Mouse (Mus musculus) liver, embryonic 11.5 days (tissue): ENCODE data around the gene Sv2a. TPM values are rescaled to one million over a fixed set of nuclear protein-coding genes. Genes with fewer than 3 reads are reported as not detected.

ENCODE experiments used
- ATAC-seq: fragments of 200-750 bp; cut with Nextera tagmentation; replicated peaks from 2 replicates; pipeline ENCODE4 v1.8.0; 2017; ENCODE audit warnings: moderate number of reproducible peaks, mild to moderate bottlenecking, moderate TSS enrichment, moderate library complexity; ENCODE audit not compliant: low FRiP score
- DNase-seq: peaks from one replicate; pipeline ENCODE4 v3.0.0-alpha.2; 2017; ENCODE audit warnings: low spot score
- H3K27ac ChIP-seq: fragments of 300-500 bp; sonication (generic); 2 replicates; pipeline ENCODE4 v1.5.1; 2014; ENCODE audit warnings: mild to moderate bottlenecking, low read depth, low read length, control low read depth
- H3K27me3 ChIP-seq: fragments of 300-500 bp; sonication (generic); replicated peaks from 2 replicates; pipeline ENCODE4 v1.6.1; 2014; ENCODE audit warnings: low read length, mixed read lengths; ENCODE audit not compliant: control insufficient read depth, insufficient read depth
- H3K36me3 ChIP-seq: fragments of 300-500 bp; sonication (generic); 2 replicates; pipeline ENCODE4 v1.6.1; 2014; ENCODE audit warnings: mild to moderate bottlenecking, low read length, moderate library complexity, mixed read lengths; ENCODE audit not compliant: control insufficient read depth, insufficient read depth
- H3K4me1 ChIP-seq: fragments of 300-500 bp; sonication (generic); replicated peaks from 2 replicates; pipeline ENCODE4 v1.6.1; 2014; ENCODE audit warnings: low read length, mixed read lengths; ENCODE audit not compliant: control insufficient read depth, insufficient read depth
- H3K4me2 ChIP-seq: fragments of 300-500 bp; sonication (generic); 2 replicates; pipeline ENCODE4 v1.6.1; 2014; ENCODE audit warnings: mild to moderate bottlenecking, control low read depth, moderate library complexity
- H3K4me3 ChIP-seq: fragments of 300-500 bp; sonication (generic); 2 replicates; pipeline ENCODE4 v1.5.1; 2014; ENCODE audit warnings: low read depth, low read length, control low read depth
- H3K9ac ChIP-seq: fragments of 300-500 bp; sonication (generic); 2 replicates; pipeline ENCODE4 v1.6.1; 2014; ENCODE audit warnings: low read depth, low read length, control low read depth
- H3K9me3 ChIP-seq: fragments of 300-500 bp; sonication (generic); 2 replicates; pipeline ENCODE4 v1.6.1; 2016; ENCODE audit warnings: low read length, inconsistent platforms, mixed read lengths; ENCODE audit not compliant: control insufficient read depth
- WGBS: fragments of 180-500 bp; shearing (Covaris S2); extraction: QIAGEN DNeasy Blood & Tissue Kit; methylation state at CpG from one replicate; pipeline ENCODE4 v1.1.7; 2014; 5-methylcytosine and 5-hydroxymethylcytosine counted together
- polyA plus RNA-seq: library from polyadenylated mRNA; unstranded; fragments of >200 nt; fragmentation: Nextera tagmentation; extraction: Ambion mirVana; gene quantifications from 2 replicates; pipeline ENCODE4 v1.2.1, GENCODE M21; 2014

Sv2a gene
- polyA plus RNA-seq, 1 experiment from 2014 or later, result 4.3 TPM

DNA sequence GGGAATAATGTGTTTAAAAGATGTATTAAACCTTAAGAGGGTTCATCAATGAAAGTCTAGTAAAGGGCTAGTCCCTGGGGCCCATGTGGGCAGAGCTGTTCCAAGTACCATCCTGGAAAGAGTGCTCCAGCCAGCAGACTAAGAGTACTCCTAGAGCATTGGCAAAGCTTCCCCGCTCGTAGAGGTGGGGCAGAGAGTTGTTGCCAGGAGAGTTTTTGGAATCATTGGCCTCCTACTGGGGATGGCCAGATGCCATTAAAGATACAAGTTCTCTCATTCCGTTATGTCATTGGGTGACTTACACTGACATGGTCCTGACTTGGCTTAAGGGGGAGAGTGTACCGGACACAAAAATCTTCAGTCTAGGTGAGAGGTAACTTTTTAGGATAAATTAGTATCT is 1.4 kb upstream of the Sv2a start:
- no peaks in the 10 kb centered on the region for H3K27me3 ChIP-seq
- H3K4me1 ChIP-seq, result peaks cover 22% of the 10 kb centered on the region
- H3K4me2 ChIP-seq, result no peak overlapping the region
- WGBS, result 70% methylated on average over 4 of the region's 4 CpGs
- H3K27ac ChIP-seq, result no peak overlapping the region
- H3K9me3 ChIP-seq, result no peaks in the 10 kb centered on the region
- DNase-seq (no peak), ATAC-seq (no peak)
- no peak overlapping the region for H3K4me3 ChIP-seq
- H3K36me3 ChIP-seq, result peaks cover 21% of the 10 kb centered on the region
- no peak overlapping the region for H3K9ac ChIP-seq

DNA sequence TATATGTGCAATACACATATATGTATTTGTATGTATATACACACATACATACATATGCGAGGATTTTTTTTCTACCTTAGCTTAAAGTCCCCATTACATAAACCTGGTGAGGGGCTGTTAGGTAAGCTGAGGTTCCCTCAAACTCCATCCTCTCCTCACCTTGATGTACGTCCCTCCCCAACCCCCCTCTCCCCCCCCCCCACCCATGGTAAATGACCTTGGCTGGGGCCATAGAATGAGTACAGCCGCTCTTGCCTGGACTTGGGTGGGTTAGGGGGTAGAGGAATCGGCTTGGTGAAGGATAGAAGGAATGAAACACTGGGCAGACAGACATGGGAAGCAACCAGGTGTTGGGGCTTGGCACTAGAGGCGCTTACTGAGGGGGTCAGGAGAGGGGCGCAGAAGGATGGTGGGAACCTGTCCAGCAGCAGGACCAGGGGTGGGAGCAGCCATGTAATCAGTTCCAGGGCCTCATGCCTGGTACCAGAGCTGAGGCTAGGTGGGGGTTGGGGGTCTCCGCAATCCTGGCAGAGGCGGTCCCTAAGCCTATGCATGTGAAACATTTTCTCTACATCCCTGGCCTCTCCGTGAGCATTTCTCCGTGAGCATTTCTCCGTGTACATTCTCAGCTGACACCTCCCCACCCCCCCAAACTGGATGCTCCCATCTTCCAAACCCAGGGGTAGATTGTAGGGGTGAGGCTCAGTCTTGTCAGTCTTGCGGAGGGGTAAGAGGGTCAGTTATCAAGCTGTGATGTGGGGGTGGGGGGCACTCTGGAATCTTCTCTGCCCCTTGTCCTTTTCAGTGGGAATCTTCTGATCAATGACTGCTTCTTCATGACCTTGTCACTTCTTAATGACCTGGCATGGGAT is 795 bp downstream of the Sv2a start:
- Histone ChIP-seq H3K4me1 (peaks cover 19% of the 10 kb centered on the region), H3K36me3 (peaks cover 5% of the 10 kb centered on the region), H3K4me2 (peak overlapping the region; percentile 86), H3K27ac (no peak overlapping the region), H3K9ac (no peak overlapping the region), H3K4me3 (peak overlapping the region; percentile 56), H3K27me3 (no peaks in the 10 kb centered on the region; the same call in 1 of the 2 replicates), H3K9me3 (no peaks in the 10 kb centered on the region)
- ATAC-seq, result 0 out of 2 replicates have a peak, but pooled peaks have one; percentile 10
- 33% methylated on average over 12 of the region's 12 CpGs for WGBS
- DNase-seq, result no peak

DNA sequence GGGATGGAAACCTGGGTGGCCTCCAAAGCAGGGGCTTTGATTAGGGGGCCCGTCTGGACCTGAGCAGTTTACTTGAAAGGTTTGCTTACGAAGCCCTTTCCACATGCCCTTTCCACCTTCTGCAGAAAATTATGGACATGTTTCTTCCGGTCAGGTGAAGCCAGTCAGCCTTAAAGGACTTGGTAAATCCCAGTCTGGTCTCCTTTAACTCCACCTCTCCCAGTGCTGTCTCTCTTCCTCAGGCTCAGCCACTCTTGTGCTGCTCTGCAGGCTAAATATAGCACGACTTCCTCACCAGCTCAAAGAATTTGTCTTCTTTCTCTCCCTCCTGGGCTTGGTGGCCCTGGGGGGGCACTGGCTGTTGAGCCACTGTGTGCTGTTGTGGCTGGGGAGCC is 1.4 kb downstream of the Sv2a start:
- no peak for ATAC-seq
- no peak overlapping the region for H3K4me3 ChIP-seq
- no peak for DNase-seq
- no peak overlapping the region for H3K27ac ChIP-seq
- H3K36me3 ChIP-seq, result peaks cover 4% of the 10 kb centered on the region
- H3K4me2 ChIP-seq, result peak overlapping the region; percentile 86
- no peaks in the 10 kb centered on the region; the same call in 1 of the 2 replicates for H3K27me3 ChIP-seq
- H3K9ac ChIP-seq, result no peak overlapping the region
- H3K9me3 ChIP-seq, result no peaks in the 10 kb centered on the region
- 22% methylated on average over 4 of the region's 4 CpGs for WGBS
- H3K4me1 ChIP-seq, result peaks cover 19% of the 10 kb centered on the region

DNA sequence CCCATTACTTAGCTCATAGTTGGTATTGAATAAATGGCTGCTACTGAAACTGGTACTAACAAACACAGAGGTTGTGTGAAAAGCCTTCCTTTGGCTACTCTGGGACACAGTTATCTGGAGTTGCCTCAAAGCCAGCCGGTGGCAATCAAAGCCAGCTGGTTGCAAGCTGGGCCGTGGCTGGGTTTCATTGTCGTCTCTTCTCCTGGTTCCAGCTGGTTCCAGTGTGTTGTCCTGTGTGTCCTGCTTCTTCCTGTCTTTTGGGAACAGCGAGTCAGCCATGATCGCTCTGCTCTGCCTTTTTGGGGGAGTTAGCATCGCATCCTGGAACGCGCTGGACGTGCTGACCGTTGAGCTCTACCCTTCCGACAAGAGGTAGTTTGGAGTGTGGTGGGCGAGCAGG is 12.0 kb downstream of the Sv2a start:
- Histone ChIP-seq H3K27ac (no peak overlapping the region), H3K4me3 (no peak overlapping the region), H3K9ac (no peak overlapping the region), H3K4me2 (no peak overlapping the region), H3K36me3 (0 out of 2 replicates have a peak, but pooled peaks cover 2% of the 10 kb centered on the region), H3K27me3 (no peaks in the 10 kb centered on the region), H3K9me3 (peaks cover 2% of the 10 kb centered on the region; the same call in 1 of the 2 replicates), H3K4me1 (peaks cover 7% of the 10 kb centered on the region)
- no peak for ATAC-seq
- no peak for DNase-seq
- 67% methylated on average over 12 of the region's 12 CpGs for WGBS

DNA sequence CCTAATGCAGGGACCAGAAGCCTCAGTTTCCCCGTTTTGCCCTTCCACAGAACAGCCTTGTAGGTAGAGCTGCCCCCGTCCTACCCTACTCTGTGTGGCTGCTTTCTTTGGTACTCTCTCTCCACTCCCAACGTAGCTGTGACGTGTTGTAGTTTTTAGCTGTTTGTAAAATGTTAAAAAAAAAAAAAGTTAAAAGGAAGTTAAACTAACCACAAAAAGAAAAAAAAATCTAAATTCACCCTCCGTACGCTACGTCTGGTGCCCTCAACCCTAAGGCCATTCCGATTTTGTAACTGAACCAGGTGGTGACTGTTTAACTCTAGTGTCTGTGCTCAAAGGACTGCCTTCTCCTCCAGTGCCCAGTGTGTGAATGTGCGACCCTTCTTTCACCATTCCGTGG is 14.0 kb downstream of the Sv2a start:
- DNase-seq, result no peak
- no peak overlapping the region for H3K4me3 ChIP-seq
- ATAC-seq, result no peak
- 0 out of 2 replicates have a peak, but pooled peaks cover 2% of the 10 kb centered on the region for H3K36me3 ChIP-seq
- peaks cover 2% of the 10 kb centered on the region; the same call in 1 of the 2 replicates for H3K9me3 ChIP-seq
- no peak overlapping the region for H3K9ac ChIP-seq
- no peak overlapping the region for H3K4me2 ChIP-seq
- H3K27me3 ChIP-seq, result no peaks in the 10 kb centered on the region
- H3K4me1 ChIP-seq, result peaks cover 13% of the 10 kb centered on the region
- 81% methylated on average over 10 of the region's 10 CpGs for WGBS
- no peak overlapping the region for H3K27ac ChIP-seq

DNA sequence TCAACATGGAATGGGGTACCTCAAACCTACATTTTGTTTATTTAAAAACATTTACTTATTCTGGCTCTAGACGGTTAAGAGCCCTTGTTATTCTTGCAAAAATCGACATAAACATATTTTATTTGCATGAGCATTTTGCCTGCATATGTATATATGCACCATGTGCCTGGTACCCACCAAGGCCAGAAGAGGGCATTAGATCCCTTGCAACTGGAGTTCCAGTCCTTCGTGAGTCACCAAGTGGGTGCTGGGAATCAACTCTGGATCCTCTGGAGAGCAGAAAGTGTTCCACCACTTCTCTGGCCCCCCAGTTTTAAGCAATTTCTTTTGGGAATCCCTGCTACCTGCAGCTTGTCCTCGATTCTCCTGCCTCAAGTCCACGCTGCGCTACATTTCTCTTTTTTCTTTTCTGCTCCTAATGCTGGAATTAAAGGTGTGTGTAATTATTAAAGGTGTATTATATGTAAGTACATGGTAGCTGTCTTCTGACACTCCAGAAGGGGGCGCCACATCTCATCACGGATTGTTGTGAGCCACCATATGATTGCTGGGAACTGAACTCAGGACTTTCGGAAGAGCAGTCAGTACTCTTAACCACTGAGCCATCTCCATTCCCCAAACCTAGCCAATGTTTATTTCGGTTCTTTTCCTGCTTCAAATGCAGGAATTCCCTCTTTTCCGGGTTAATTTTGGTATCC is 14.8 kb downstream of the Sv2a start:
- 84% methylated on average over 11 of the region's 11 CpGs for WGBS
- 0 out of 2 replicates have a peak, but pooled peaks cover 2% of the 10 kb centered on the region for H3K36me3 ChIP-seq
- H3K4me3 ChIP-seq, result no peak overlapping the region
- H3K9ac ChIP-seq, result no peak overlapping the region
- no peak overlapping the region for H3K27ac ChIP-seq
- H3K4me2 ChIP-seq, result peak overlapping the region; percentile 96
- H3K9me3 ChIP-seq, result peaks cover 2% of the 10 kb centered on the region; the same call in 1 of the 2 replicates
- DNase-seq, result no peak
- H3K27me3 ChIP-seq, result no peaks in the 10 kb centered on the region
- H3K4me1 ChIP-seq, result peaks cover 13% of the 10 kb centered on the region
- no peak for ATAC-seq

DNA sequence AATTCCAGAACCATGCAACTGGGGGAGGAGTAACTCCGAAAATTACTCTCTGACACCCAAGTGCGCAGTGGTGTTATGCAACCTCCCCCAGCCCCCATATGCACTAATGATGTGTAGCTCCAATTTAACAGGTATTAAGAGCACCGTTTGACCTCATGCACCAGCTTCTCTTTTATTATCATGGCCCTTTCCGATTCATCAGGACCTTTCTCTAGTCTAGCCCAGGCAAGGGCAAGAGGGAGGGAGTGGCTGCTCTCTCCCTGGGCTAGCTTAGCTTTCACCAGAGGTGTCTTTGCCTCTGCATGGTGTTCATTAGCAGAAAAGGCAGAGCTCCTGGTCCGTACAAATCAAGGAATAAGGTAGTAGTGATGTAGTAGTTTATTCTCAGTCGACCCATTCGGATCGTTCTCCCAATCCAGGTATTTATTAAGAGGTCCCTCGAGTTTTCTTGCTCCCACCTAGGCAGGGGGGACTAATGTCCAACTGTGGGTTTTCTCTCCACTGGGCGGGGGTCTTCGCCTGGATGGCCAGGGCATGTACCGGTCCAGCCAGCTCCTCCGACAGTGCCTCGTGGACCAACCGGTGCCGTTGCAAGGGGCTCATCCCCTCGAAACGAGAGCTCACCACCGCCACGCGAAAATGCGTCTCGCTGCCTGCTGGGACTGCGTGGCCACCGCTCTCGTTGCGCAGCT is 15.6 kb downstream of the Sv2a start:
- ATAC-seq (0 out of 2 replicates have a peak, but pooled peaks have one; percentile 5), DNase-seq (peak; percentile 51)
- peak overlapping the region; percentile 96 for H3K4me2 ChIP-seq
- no peaks in the 10 kb centered on the region for H3K27me3 ChIP-seq
- WGBS, result 15% methylated on average over 27 of the region's 27 CpGs
- H3K4me3 ChIP-seq, result peak overlapping the region; percentile 68
- peaks cover 13% of the 10 kb centered on the region for H3K4me1 ChIP-seq
- 0 out of 2 replicates have a peak, but pooled peaks cover 2% of the 10 kb centered on the region for H3K36me3 ChIP-seq
- H3K9ac ChIP-seq, result peak overlapping the region; percentile 95
- H3K27ac ChIP-seq, result peak overlapping the region; percentile 90
- peaks cover 2% of the 10 kb centered on the region; the same call in 1 of the 2 replicates for H3K9me3 ChIP-seq

DNA sequence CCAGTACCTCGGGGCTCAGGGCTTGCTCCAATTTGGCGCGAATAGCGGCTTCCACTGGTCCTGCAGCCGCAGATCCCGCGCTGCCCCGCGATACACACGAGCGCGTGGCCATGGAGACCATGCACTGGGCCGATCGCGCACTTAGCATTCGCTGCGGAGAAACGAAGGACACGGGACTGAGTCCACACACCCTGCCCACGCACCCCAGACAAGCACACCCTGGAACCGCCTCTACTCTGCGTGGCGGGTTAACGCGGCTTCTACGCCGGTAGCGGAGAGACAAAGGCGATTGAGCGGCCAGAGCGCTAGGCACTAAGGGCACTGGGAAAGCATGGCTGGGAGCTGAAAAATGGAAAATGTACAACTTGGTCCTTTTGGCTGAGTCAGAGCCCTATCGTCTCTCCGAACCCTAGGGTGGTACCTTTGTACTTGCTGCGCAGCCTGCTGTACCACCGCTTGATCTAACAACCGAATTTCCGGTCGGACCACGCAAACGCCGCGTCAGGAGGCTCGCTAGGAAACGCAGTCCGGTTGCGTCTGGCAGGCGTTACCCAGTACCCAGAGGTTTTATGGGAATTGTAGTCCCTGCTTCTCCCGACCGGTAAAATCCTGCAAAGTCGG is 16.3 kb downstream of the Sv2a start:
- H3K4me1 ChIP-seq, result peaks cover 13% of the 10 kb centered on the region
- peak; percentile 92 for ATAC-seq
- H3K27me3 ChIP-seq, result no peaks in the 10 kb centered on the region
- WGBS, result under 1% methylated on average over 50 of the region's 50 CpGs
- H3K27ac ChIP-seq, result peak overlapping the region; percentile 90
- peak overlapping the region; percentile 95 for H3K9ac ChIP-seq
- H3K4me2 ChIP-seq, result peak overlapping the region; percentile 96
- H3K4me3 ChIP-seq, result peak overlapping the region; percentile 68
- peaks cover 2% of the 10 kb centered on the region; the same call in 1 of the 2 replicates for H3K9me3 ChIP-seq
- 0 out of 2 replicates have a peak, but pooled peaks cover 2% of the 10 kb centered on the region for H3K36me3 ChIP-seq
- DNase-seq, result peak; percentile 85
